Mouse (Mus musculus) cerebellum, postnatal 36 days (tissue): ENCODE data around the gene 4931406P16Rik.

Experiments used
- DNase-seq, 2 experiments: peaks; one replicate each; pipeline ENCODE4 v3.0.0; 2021 to 2022; ENCODE audit warnings: mixed read lengths in 2 of 2

Gene 4931406P16Rik

DNA sequence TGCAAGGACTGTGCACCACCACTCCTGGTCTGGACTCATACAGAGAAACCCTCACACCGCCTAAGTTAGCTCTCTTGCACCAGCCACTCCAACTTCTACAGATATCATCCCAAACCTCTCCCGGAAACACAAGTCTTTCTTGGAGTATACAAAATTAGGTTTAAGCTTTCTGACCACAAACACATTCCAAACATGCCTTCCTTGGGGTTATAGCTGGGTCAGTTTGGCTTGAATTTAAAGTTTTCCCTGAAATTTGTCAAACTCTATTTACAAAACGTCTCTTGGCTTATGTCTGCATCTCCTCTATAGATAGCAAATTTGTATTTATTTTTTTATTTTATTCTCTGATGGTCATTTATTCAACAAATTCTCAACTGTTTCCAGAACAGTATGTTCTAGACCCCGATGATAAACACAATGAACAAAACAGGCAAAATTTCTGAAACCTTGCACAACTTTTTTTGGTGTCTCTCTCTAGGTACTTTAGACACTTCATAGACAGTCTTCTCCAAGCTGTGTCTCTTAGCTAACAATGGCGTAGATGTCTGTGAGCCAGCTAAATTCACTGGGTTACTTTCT lies 4.1 kb downstream of the 4931406P16Rik start:
- no peak for DNase-seq

DNA sequence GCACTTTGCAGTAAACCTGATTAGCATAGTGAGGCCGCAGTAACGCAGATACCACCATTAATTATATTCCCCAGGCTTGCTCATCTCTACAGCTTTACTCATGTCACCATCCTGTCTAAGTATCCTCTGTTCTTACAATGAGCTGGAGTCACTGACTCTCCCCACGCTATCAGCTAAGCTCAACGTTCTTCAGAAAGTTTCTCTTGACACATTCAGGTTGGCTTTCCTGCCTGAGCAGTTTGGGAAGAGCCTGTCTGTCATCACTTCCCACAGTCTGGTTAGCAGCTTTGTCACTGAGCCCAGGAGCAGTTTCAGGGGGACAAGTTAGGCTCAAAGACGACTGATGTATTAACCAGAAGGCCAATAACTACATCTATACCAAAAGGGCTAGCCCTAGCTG lies 4.8 kb downstream of the 4931406P16Rik start:
- no peak for DNase-seq

DNA sequence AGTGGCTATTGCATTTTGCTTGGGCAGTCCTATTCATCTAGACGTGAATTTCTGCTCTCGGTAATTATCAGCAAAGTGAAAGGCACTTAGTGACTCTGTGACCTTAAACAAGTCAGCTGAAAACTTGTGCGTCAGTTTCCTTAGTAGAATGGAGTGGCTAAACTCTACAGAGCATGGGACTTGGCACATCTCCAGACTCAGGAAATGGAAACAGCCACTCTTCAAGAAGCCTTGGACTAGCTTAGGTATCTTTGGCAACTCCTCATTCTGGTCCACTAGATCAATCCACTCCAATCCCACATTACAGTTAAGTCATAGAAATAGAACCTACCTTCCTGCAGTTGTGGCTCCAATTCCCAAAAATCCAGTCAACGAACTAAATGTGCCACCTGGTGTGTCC lies 7.9 kb downstream of the 4931406P16Rik start:
- DNase-seq: peak in 1 of 2 experiments; percentile 23

DNA sequence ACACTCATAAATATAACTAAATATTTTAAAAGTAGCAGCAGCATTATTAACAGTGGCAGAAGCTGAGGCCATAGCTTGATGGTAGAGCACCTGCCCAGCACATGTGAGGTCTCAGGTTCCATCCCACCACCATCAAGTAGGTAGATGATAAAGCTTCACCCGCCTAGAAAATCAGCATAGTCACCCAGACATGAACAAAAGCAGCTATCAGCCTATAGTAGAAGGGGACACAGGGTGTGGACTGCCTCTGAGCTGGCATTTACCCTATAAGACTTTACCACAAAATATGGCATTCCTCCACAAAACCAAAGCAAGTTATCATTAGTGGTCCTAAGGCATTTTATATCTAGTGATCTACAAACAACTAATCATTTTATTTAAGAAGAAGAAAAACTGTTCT lies 10.7 kb downstream of the 4931406P16Rik start:
- DNase-seq: no peak

DNA sequence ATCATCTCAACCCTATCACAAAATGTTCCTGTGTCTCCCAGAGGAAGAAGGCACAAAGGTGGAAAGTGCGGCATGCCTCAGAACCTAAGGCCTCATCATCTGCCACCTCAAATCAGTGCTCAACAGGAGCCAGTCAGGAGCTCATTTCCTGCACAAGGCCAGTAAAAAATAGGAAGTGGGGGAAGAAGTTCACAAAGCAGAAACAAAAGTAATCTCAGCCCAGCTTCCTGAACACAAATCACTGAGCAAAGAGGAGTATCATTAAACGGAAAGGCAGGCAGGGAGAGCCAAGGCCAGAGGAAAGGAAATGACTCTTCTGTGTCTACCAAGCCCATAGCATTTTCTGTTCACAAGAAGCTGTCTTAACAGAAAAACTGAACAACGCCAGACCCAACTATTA lies 11.4 kb downstream of the 4931406P16Rik start:
- DNase-seq: no peak

DNA sequence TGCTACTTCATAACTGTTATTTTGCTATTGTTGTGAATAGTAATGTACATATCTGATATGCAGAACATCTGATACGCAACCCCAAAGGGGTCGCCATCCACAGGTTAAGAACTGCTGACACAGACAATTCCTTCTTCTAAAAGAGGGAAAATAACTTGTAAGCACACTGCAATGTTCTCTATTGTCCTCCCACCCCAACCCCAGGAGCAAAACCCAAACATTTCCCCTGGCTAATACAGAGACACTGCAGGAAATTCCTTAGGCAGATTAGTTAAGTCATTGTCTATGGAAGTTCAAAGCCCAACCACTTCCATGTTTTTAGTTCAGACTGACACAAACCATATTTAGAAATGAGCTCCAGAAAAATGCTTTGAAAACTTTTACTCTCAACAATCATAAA lies 14.5 kb downstream of the 4931406P16Rik start:
- no peak for DNase-seq

DNA sequence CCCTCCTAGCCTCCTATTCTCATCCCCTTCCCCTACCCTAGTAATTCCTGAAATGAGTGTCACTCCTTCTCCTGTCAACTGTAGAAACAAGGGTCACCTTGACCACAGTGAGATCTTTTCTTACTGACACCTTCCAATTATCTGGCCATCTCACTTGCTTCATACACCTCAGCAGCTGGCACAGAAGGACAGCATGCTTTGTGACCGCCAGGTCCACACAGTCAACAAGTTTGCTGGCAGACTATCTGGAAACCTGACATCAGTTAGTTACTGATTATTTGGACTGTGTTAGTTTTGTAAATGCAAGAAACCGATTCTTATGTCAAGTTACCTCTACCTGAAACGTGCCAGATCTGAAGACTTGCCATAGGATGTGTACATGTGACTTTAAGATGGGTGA lies 17.2 kb downstream of the 4931406P16Rik start:
- DNase-seq: no peak

DNA sequence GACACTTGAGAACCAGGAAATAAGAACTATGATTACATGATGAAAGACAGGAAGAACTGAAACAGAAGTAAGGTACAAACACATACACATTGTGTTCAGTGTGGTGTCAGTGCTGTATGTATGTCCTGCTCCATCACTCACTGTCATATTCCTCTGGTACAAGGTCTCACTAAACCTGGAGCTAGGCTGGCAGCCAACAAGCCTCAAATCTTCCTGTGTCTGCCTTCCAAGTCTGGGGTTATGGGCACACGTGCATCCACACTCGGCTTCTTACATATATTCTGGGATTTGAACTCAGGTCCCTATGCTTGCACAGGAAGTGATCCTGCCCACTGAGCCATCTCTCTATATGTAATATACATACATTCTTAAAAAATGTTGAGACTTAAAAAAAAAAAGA lies 20.7 kb downstream of the 4931406P16Rik start:
- DNase-seq: no peak

DNA sequence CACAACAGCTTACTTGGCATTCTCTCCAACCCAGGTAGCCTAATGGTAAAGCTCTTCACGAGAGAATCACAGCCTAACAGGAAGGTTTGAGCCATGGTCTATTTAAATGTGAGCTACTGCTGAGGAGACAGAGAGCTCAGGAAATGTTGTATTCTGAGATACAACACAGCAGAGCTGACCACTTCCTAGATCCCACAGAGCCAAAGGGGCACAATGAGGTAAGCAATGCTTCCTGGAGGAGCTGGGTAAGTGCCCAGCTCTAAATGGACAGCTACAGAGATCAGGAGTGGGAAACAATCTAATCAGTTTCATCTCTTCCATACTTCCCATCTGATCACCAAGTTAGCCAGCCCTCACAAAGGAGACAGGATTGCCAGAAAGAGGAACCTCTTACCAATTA lies 22.1 kb downstream of the 4931406P16Rik start:
- DNase-seq: no peak

DNA sequence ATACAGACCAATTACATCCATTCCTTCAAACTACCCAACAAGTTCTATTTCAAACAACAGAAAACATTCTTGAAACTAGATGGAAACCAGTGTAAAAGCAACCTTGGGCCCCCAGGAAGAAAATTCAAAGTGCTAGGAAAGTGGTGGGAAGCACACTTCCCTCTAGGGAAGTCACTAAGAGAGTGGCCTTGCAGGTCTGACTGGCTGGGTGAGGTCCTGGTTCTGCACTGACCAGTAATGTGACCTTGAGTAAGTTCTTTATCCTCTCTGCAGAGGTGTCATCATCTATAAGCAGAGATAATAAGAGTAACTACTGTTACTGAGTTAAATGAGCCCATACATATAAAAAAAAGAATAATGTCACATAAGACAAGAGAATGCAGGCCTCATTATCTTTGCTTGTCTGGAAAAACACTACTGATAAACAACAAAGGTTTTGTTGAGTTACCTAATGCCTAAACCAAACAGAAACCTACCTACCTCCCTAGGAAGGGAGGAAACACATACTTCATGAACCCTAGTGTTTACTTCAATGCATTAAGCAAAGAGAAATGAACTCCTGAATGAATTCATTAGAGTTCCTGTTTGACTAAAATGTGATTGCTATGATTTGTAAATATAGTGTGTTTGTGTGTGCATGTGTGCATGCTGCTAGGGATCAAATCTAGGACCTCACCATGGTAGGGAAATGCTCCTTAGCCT lies 22.8 kb downstream of the 4931406P16Rik start:
- DNase-seq: no peak

DNA sequence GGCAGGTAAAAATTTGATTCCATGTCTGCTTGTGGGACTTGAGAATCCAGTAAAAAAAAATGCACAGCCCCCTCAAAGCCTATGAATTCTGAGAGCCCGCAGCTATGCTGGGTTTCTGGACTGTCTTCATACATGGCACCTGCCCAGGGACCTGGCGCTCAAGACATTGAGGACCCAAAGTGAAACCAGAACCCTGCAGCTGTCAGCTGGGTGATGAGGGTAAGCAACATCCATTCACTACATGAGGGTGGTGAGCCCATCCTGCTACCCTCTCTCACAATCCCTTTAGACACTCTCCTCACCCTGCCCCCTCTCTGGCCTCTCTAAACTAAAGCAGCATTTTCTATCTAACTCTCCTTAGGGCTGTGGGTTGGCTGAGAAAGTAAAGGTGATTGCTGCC lies 35.7 kb downstream of the 4931406P16Rik start:
- DNase-seq: no peak

DNA sequence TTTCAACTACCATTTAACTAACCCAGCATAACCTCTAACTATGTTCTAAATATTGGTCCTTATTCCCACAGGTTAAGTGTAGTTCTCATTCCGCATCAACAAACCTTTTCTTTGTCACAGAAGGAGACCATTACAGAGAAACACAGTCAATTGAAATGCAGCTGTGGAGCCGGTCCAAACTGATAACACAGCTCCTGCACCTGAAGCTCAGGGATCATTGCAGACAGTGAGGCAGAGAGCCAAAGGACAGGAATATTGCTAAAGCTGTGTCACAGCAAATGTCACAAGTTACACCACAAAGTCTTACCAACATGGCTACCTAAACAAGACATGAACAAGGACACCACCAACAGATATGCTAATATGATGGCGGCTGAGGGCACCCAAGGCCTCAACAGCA lies 37.3 kb downstream of the 4931406P16Rik start:
- DNase-seq: no peak

DNA sequence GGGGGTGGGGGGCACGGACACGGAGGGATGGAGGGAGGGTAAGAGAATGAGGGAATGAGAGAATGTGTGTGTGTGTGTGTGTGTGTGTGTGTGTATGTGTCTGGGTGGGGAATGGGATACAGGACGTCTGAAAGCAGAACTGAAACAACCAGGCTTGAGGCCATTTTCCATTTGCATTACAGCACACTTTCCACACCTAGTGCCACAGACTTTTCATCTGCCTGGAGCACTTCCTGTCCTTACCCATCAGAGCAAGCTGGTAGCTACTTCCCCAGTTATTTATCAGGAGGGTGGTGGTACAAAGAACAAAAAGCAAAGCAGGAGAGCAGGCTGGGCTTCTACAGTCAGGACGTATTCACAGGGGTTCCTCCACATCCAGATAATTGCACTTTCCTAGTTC lies 40.9 kb downstream of the 4931406P16Rik start:
- no peak for DNase-seq

DNA sequence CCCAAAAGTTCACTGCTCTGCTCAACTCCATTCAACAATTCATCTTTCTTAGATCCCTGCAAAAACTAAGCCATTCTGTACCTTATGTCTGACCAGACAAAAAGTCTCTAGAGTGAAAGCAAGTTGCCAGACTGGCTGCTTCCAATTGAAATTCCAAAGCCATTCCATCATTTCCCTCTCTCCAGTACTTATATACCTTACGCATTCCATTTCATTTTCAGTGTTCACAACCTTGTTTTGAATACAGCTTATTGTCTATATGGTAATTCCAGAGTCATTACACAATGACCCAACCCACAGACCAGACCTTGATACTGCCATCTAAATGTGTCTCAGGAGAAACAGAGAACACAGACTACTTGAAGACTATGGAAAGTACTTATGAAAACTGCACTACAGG lies 44.9 kb downstream of the 4931406P16Rik start:
- no peak for DNase-seq

DNA sequence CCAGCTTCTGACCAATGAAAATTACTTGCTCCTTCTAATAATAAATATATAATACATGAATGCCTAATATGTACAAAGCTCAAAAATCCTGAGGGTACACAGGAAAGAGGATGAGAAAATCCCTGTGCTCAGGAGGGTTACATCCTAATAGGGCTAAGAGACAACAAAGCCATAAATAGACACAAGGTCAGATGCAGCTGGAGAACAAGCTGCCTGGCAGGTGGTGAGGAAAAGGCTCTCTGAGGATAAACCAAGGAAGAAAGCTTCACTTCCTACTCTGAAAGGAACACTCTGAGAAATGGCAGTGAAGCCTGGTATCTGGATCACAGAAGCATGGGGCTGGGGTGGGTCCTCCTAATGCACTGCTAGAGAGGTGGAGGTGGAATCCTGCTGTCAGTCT lies 46.9 kb downstream of the 4931406P16Rik start:
- DNase-seq: no peak

DNA sequence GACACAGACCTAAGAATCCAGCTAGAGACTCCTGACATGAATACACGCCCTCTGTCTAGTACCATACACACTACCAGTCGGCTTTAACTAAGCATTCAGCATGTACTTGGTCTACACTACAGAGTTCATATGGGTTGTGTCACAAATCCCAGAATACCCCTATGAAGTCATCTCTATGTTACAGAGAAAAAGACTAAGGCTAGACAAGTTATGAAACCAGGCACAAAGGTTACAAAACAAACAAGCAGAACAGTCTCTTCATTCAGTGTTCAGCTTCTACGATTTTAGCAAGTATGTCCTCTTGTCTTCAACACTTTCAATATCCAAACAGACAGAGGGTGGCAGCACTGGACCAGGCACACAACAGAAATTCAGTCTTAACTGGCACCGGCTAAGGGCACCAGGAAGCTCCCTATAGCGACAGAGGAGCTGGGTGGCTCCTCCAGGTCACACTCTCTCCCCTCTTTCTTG lies 47.4 kb downstream of the 4931406P16Rik start:
- DNase-seq: peak; percentile 65 to 77

DNA sequence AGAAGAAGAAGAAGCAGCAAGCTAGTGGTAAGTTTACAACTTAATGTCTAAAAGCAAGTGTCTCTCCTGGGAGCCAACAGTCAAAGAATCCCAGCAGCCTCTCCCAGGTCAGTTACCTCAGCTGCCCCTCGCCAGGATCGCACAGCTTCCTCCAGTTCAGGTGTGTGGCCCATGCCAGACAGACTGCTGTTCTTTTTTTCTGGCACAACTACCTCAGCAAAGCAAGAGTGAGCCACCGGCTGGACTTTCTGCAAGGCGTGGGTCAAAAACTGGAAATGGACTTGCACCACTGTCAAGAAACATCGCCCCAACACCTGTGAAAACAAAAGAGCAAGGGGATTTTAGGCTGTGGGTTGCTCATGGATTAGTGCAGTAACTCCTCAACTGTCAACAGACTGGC lies 49.9 kb downstream of the 4931406P16Rik start:
- no peak for DNase-seq

DNA sequence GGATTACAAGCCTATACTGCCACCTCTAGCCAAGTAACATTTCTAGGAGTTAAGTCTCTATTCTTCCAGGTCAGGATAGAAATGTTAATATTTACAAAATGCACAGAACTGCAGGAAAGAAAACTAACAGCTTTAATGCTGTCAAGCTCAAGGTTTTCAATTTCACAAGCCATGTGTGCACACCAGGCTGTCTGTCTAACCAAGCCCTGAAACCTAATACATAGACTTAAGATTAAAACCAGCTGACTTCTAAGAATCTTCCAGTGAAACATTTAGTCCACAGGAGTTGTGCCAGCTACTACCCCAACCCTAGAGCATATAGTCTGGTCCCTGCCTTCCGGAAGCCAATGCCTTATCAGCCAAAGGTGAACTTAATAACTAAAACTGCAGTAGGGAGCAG lies 54.9 kb downstream of the 4931406P16Rik start:
- DNase-seq: no peak

DNA sequence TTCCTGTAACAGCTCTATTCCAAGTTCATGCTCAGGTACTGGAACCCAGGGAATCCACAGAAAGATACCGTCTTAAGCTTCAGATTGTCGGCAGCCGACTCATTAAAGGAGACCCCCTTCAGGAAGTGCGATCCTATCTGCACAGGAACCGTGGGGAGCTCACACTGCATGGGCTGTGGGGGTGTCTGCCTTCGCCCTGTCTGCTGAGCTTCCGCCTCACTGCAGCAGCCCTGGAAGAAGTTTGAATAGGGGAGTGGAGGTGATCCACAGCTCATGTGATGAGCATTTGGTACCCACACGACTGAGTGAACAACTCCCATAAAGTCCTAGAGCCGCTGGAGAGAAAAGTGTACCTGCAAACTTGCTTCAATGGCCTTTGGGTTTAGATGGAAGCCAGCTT lies 56.1 kb downstream of the 4931406P16Rik start:
- DNase-seq: no peak

DNA sequence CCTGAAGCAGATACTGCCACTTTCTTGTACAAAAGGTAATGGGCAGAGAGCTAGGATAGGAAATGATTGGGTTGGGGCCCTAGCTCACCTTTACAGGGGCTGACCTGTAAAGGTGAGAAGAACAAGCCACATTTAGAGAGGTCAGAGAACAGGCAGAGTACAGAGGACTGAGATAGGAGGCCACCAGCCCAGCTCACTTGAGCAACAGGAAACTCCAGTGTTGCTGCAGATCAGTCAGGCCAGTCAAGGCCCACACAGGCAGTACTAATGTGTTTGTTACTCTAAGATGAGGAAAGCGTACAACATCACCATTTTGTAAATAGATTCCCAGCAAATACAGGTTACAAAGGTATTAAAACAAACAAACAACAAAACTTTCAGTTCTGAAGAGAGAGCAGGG lies 57.4 kb downstream of the 4931406P16Rik start:
- no peak for DNase-seq

DNA sequence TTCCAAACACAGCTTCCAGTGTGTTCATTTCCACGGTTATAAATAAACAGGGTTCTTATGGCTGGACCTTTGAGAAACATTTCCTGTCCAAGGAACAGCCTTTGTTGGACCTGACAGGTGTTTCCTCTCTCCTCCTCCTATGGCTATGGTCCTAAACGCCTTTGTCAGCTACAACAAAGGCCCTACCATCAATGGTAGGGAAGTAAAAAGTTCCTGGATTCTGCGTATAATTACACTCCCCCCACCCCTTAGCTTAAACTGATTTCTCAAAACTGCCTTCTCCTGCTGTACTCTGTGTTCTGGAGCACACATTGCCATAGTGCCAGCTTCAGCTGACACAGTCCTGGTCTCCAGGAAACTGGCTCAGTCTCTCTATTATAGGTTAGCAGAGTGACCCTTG lies 58.2 kb downstream of the 4931406P16Rik start:
- DNase-seq: no peak

DNA sequence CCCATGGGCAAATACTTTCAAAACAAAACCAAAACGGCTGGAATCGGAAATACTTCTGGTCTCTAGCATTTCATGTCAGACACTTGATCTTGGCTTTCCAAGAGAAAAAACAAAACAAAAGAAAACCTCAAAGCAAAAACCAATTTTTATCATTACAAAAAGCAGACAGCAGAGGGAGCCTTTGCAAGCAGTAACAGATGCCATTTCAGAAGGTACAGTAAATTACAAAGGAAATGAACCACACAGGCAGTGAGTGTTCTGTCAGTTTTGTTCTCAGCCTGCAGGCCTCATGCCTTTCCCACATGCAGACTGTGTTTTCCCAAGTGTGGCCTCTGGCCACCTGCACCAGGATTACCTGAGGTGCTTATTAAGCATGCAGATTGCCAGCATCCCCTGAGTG lies 61.3 kb downstream of the 4931406P16Rik start:
- DNase-seq: no peak

DNA sequence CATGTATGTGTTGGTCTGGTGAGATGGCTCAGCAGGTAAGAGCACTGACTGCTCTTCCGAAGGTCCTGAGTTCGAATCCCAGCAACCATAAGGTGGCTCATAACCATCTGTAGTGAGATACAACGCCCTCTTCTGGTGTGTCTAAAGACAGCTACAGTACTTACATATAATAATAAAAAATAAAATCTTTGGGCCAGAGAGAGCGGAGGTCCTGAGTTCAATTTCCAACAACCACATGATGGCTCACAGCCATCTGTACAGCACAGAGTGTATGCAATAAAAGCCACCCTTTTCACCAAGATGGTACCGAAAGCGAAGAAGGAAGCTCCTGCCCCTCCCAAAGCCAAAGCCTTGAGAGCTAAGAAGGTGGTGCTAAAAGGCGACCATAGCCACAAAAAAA lies 62.6 kb downstream of the 4931406P16Rik start, which contains the start of gene Gm6096:
Gm6096 (plus strand) TSS at position 301 of the 400 bp plus-strand sequence.
- no peak for DNase-seq

DNA sequence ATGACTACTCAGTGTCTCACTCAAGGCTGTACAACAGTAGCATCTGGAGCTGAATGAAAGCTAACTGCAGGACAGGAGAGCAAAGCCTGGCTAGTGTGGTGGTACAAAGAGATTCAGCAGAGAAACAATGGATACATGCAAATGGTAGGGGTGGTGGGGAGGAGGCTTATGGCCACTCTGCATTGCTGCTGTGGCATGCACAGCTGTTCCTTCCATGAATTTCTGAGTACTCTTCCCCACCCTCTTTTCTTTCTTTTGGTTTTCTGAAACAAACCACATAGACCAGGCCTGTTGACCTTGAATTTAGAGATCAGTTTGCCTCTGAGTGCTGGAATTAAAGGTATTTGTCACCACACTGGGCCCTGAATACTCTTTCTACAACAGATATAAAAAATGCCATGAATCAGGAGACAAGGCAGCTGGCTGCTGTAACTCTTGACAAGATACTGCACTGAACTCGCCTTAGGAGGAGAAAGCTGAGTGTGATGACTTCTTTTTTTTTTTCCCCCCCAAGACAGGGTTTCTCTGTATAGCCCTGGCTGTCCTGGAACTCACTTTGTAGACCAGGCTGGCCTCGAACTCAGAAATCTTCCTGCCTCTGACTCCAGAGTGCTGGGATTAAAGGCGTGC lies 66.4 kb downstream of the 4931406P16Rik start:
- DNase-seq: no peak
